Mouse (Mus musculus): ENCODE measurements around the gene Rapgef4.

DNA sequence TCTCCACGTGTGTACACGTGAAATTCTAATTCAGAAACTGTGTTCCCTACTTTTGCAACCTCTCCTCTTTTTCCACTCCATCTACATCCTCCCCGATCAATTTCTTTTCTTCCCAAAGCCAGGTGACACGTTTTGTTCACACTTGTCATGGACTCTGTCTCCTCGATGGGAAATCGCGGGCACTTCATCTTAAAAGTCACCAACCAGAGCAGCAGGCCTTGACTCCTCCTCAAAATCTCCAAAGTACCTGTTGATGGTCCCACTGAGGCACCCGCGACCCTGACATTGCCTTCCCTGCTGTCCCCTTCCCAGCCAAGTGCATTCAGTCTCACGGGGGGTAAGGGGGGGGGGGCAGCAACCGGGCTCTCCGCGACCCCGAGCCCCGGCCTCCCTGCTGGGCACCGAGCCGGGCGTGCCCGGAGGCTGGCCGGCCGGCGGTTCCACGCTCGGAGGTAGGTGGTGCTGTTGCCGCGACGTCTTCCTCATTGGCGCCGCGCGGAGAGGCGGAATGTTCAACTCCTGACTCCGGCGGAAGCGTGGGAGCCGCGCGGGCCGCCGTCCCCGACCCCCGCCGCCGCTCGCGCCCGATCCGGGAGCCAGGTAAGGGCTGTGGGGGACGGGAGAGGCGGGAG is 304.3 kb downstream of the Rapgef4 start, which contains the start of gene Map3k20:
- peak; percentile 66 for TF ChIP-seq CTCF (IDR thresholded peaks at IDR 0.05; ENCODE audit: low read depth, low read length)
- no peak for TF ChIP-seq POLR2A (IDR thresholded peaks at IDR 0.05; ENCODE audit: extremely low read depth, insufficient read depth, low read length)

All from liver, adult 2 months (tissue).